Mouse (Mus musculus) T-cell, adult 2 months (primary cell): Measurements from ENCODE around the gene Mpig6b.
"Not testable (repeated sequence)": the region's sequence is repeated elsewhere in the genome, so short reads cannot be mapped to it uniquely, and the experiment has no call there.

ENCODE experiments used
- DNase-seq: peaks from one replicate; pipeline ENCODE4 v3.0.0; 2022; ENCODE audit warnings: low spot score

Mpig6b gene

DNA sequence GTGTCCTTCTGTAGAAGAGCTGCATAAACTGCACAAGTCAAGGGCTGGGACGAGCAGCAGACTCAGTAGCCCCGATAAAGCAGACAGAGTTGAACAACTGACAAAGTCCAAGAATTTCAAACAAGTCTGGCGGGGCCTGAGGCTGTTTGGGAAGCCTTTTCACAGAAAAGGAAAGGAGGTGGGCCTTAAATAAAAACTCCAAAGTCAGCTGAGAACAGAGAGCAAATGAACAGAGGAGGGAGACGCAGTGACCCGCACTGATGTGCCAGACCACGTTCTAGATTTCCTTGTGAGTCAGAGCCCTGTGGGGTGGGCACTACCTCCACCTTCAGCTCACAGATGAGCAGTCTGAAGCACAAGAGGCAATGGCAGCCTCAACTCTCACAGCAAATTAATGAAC, 31.1 kb downstream of the Mpig6b start:
- DNase-seq = no peak

GRCm38 (mm10) chr17:35033703-35034102, 32.3 kb downstream of the Mpig6b start:
- DNase-seq = not testable (repeated sequence)

- DNase-seq = no peak
These were observed 33.6 kb downstream of the Mpig6b start for GRCm38 (mm10) chr17:35032323-35032870.

DNA sequence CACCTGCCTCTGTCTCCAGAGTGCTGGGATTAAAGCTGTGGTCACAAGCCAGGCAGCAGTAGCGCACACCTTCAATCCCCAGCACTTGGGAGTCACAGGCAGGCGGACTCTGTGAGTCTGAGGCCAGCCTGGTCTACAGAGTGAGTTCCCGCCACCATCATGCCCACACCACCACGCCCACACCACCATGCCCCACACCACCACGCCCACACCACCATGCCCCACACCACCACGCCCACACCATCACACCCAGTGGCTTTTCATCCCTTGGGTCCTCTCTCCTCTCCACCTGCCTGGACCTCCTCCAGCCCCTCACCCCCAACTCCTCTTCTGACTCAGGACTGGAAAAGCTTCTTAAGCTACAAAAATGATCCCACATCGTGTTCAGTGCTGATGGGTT, 34.1 kb downstream of the Mpig6b start:
- no peak for DNase-seq

GRCm38 (mm10) chr17:35031272-35031671, 34.7 kb downstream of the Mpig6b start:
- DNase-seq = no peak

GRCm38 (mm10) chr17:35029691-35030532, 36.1 kb downstream of the Mpig6b start:
- DNase-seq = no peak

DNA sequence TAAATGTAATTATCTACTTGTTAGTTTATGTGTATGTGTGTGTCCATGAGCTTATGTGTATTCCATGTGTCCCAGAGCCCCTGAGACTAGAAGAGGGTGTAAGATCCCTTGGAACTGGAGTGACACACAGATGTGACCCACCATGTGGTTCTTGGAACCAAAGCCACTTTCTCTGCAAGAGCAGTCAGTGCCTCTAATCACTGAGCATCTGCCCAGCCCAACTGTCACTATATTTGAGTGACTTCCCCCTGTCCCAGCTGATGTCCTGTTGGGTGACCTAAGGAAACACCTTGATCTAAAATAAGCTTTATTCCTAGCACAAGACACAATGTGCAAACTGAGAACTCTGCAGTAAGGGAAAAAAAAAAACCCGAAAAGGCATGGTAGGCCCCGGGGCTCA, 37.7 kb downstream of the Mpig6b start:
- no peak for DNase-seq

- no peak for DNase-seq
These were observed 38.5 kb downstream of the Mpig6b start, which contains the start of gene Sapcd1 for GRCm38 (mm10) chr17:35027277-35028068. Gene Sapcd1, minus strand, starts transcription at chr17:35028016.

GRCm38 (mm10) chr17:35026206-35026605, 39.8 kb downstream of the Mpig6b start:
- DNase-seq = no peak

- DNase-seq = no peak
These were observed 41.1 kb downstream of the Mpig6b start for GRCm38 (mm10) chr17:35024691-35025488.

GRCm38 (mm10) chr17:35024261-35024660, 41.7 kb downstream of the Mpig6b start:
- no peak for DNase-seq

DNA sequence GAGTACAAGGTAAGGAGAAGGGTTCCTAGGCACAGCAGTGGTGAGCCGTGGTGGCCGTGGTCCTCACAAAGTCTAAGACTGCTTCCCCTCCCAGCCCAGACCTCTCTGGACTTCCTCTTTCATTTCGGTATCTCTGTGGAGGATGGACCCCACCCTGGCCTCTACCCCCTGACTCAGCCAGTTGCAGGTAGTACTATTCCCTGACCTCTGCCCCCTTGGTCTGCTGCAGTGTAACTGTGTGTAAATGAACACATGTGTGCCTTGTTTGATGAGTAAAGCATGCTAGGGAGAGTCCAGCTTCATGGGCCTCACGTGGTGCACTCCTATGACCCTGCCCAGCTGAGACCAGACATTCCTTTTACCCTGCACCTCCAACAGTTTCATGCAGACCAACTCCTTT, 42.2 kb downstream of the Mpig6b start:
- no peak for DNase-seq

DNA sequence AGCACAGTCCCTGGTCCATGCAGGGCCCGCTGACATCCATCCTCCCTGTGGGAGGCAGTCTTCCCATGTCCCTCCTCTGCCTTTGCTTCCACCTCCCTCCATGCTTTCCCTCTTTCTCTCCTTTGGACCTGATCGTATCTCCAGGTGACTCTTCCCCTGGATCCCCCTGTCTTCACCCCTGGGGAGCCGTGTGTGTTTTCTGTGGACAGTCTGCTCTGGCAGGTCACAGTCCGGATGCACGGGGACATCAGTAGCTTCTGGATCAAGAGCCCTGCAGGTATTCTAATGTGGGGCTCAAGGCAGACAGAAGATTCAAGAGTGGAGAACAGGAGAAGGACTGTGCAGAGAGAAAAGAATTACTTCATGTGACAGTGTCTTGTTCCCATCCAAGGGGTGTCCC, 42.8 kb downstream of the Mpig6b start:
- DNase-seq = no peak

DNA sequence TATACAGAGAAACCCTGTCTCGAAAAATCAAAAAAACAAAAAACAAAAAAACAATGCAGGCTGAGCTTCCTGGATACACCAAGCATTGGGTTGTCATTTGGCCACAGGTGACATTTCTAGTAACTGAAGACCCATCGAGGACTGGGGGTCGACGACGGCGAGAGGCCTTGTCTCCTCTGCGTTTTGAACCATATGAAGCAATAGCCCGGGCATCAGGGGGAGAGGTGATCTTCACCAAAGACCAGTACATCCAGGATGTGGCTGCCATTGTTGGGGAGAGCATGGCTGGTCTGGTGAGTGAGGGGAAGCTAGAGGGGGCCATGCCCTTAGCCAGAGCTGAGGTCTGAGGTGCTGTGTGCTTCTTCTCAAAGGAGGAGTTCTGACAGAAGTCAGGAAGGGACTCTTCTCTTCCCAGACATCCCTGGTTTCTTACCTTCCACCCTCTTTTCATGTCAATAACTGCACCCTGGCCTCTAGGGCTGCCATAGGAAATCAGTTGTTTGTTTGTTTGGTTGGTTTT, 43.4 kb downstream of the Mpig6b start:
- DNase-seq = no peak

- no peak for DNase-seq
These were observed 44.0 kb downstream of the Mpig6b start for GRCm38 (mm10) chr17:35021842-35022477.

DNA sequence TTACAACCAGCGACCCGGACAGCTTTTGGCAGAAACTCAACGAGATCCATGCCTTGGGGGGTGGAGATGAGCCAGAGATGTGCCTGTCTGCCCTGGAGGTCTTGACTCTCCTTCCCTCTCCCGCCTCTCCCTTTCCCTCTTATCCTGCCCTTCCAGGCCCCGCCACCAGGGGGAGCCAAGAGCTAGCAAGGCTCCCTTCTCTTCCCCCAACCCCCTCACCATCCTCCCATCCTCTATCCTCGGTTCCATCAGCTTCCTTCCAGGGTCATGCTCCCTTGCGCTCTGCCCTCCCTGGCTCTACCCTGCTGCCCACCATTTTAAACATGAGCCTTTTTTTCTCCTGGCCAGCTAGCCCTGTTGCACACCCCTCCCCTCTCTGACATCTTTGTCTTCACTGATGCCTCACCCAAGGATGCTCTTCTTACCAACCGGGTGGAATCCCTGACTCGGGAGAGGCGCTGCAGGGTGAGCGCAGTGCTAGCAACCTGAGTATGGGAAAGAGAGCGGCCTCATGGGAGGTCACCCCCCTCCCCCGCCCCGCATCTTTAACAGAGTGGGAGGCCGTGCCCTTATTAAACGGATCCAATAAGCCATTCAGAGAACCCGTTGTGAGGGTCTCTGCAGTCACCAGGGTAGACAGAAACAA, 44.7 kb downstream of the Mpig6b start:
- peak; percentile 83 for DNase-seq

- no peak for DNase-seq
These were observed 45.4 kb downstream of the Mpig6b start for GRCm38 (mm10) chr17:35020551-35020950.

GRCm38 (mm10) chr17:35019894-35020293, 46.1 kb downstream of the Mpig6b start:
- no peak for DNase-seq

GRCm38 (mm10) chr17:35018171-35018570, 47.8 kb downstream of the Mpig6b start:
- no peak for DNase-seq

GRCm38 (mm10) chr17:35017706-35018030, 48.3 kb downstream of the Mpig6b start:
- no peak for DNase-seq
